Mouse (Mus musculus) C2C12 (cell line): ENCODE data around the gene Tomm34. TPM values are rescaled to one million over a fixed set of nuclear protein-coding genes. Genes with fewer than 3 reads are reported as not detected.

Source experiments
- H3K27me3 ChIP-seq: one replicate; pipeline ENCODE4 v1.6.1; 2011; ENCODE audit not compliant: control insufficient read depth, insufficient read depth, insufficient read length
- H3K36me3 ChIP-seq: one replicate; pipeline ENCODE4 v1.6.1; 2011; ENCODE audit not compliant: control insufficient read depth, insufficient read depth
- H3K4me3 ChIP-seq: one replicate; pipeline ENCODE4 v1.5.1; 2011; ENCODE audit warnings: mild to moderate bottlenecking, control low read depth; ENCODE audit not compliant: poor library complexity, insufficient read depth, severe bottlenecking
- H3K79me2 ChIP-seq: one replicate; pipeline ENCODE4 v1.6.1; 2011; ENCODE audit not compliant: control insufficient read depth, insufficient read depth
- H3K79me3 ChIP-seq: one replicate; pipeline ENCODE4 v1.6.1; 2011; ENCODE audit warnings: low read depth, control low read depth
- H3ac ChIP-seq: one replicate; pipeline ENCODE3; 2011; ENCODE audit warnings: low read depth; ENCODE audit not compliant: control insufficient read depth, insufficient read length
- CEBPB ChIP-seq: IDR thresholded peaks from one replicate; pipeline ENCODE4 v1.6.1; 2011; ENCODE audit warnings: low read depth, mild to moderate bottlenecking, control low read depth, moderate library complexity
- CTCF ChIP-seq: IDR thresholded peaks from one replicate; pipeline ENCODE4 v1.5.1; 2011; ENCODE audit not compliant: control insufficient read depth, insufficient read depth, insufficient read length
- FOSL1 ChIP-seq: IDR thresholded peaks from one replicate; pipeline ENCODE4 v1.8.0; 2011; ENCODE audit warnings: mild to moderate bottlenecking, low read length; ENCODE audit not compliant: poor library complexity, insufficient read depth, severe bottlenecking
- MAX ChIP-seq: IDR thresholded peaks from one replicate; pipeline ENCODE4 v1.6.1; 2011; ENCODE audit warnings: mild to moderate bottlenecking, control low read depth
- MYOD1 ChIP-seq: IDR thresholded peaks from one replicate; pipeline ENCODE4 v1.6.1; 2011; ENCODE audit warnings: low read depth; ENCODE audit not compliant: control insufficient read depth, insufficient read length
- MYOG ChIP-seq: IDR thresholded peaks from one replicate; pipeline ENCODE4 v1.6.1; 2011; ENCODE audit not compliant: control insufficient read depth, insufficient read length; ENCODE audit errors: extremely low read depth
- USF1 ChIP-seq: IDR thresholded peaks from one replicate; pipeline ENCODE4 v1.6.1; 2011; ENCODE audit warnings: low read depth, mild to moderate bottlenecking, control low read depth, moderate library complexity
- polyA plus RNA-seq: library from polyadenylated mRNA; unstranded; fragments of >200 nt; fragmentation: generic; extraction: Trizol; gene quantifications from one replicate; pipeline ENCODE4 v1.2.1, GENCODE M21; 2012; ENCODE audit warnings: missing spikeins

Gene Tomm34
- polyA plus RNA-seq, 1 experiment: 19.3 TPM

DNA sequence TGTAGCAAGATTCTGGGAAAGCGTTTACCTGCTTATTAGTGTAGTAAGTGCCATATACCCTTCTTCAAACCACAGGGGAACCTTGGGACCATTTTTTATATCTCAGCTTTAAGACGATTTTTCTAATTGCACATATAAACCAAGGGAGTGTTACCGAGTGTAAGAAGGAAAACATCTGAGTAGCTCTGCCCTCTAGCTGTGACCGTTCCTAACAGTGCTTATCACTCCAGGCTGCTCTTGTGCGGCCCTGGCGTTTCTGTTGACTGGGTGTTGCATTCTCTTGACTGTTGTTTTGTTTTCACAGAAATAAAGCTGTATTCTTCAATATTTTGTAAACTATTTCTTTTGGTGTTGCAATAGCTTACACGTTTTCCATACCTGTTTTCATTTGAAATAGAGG lies 23.2 kb upstream of the Tomm34 start:
- Histone ChIP-seq H3K36me3 (peaks cover 38% of the 10 kb centered on the region), H3K79me2 (peaks cover 8% of the 10 kb centered on the region), H3K79me3 (no peaks in the 10 kb centered on the region), H3ac (no peak overlapping the region), H3K4me3 (no peak overlapping the region), H3K27me3 (no peaks in the 10 kb centered on the region)
- TF ChIP-seq CTCF (no peak), USF1 (no peak), CEBPB (no peak), FOSL1 (no peak), MYOD1 (no peak), MAX (no peak), MYOG (no peak)

GRCm38 (mm10) chr2:164089508-164089907 lies 18.5 kb upstream of the Tomm34 start:
- TF ChIP-seq CEBPB (no peak), FOSL1 (no peak), MAX (no peak)
- peaks cover 8% of the 10 kb centered on the region for H3K79me2 ChIP-seq
- no peaks in the 10 kb centered on the region for H3K79me3 ChIP-seq
- peaks cover 56% of the 10 kb centered on the region for H3K36me3 ChIP-seq
- H3K4me3 ChIP-seq: no peak overlapping the region
- no peaks in the 10 kb centered on the region for H3K27me3 ChIP-seq
- no peak overlapping the region for H3ac ChIP-seq

DNA sequence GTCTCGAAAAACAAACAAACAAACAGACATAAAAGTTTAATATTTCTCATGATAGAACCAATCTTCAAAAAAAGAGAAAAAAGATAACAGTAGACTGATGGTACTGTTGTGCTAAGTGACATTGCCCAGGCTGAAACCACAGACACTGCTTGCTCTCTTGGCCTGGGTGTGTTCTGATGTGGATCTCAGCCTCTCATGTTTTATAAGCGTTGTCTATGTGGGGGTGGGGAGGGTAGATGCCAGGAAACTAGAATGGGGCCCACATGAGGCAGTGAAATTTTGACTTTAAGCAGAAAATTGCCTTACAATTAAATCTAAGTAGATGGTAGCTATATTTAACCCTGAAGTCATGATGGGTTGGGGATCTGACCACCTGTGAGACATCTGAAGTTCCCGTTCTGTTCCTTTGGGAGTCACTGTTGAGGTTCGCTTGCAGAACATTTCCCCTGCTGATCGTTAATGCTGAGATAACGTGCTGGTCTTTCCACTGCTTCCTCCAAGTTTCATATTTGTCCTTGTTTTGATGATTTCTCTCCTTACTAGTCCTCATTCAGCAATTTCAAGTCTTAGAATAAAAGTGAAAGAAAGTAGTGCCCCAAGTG lies 16.5 kb upstream of the Tomm34 start:
- H3K36me3 ChIP-seq: peaks cover 73% of the 10 kb centered on the region
- no peaks in the 10 kb centered on the region for H3K79me3 ChIP-seq
- H3K79me2 ChIP-seq: peaks cover 8% of the 10 kb centered on the region
- H3ac ChIP-seq: no peak overlapping the region
- no peaks in the 10 kb centered on the region for H3K27me3 ChIP-seq
- H3K4me3 ChIP-seq: no peak overlapping the region
- TF ChIP-seq MAX (no peak), FOSL1 (no peak), MYOG (no peak), CEBPB (no peak), MYOD1 (no peak), USF1 (no peak), CTCF (no peak)

DNA sequence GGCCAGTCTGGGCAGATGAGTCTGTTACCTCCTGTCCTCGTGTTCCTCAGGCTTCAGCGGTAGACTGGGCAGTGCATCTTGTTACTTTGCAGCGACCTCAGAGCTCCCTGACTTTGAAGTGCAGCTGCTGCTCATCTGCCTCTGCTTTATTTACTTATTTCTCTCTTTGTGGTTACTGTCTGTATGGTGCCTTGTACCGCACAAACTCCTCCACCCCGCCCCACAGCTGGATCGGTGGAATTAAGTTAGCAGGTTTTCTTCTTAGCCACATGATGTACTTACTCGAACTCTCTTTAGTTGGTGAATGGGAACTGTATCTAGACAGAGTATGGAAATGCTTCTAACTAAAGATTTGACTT lies 13.4 kb upstream of the Tomm34 start:
- no peak for TF ChIP-seq MAX
- no peak overlapping the region for H3ac ChIP-seq

GRCm38 (mm10) chr2:164083609-164084341 lies 12.8 kb upstream of the Tomm34 start:
- TF ChIP-seq CEBPB (no peak), MYOD1 (no peak), MAX (no peak), USF1 (no peak), FOSL1 (no peak), CTCF (no peak), MYOG (no peak)
- H3K4me3 ChIP-seq: no peak overlapping the region
- peaks cover 82% of the 10 kb centered on the region for H3K36me3 ChIP-seq

More for the DNA sequence above, 13.4 kb upstream of the Tomm34 start:
- no peaks in the 10 kb centered on the region for H3K79me2 ChIP-seq
- H3K36me3 ChIP-seq: peaks cover 87% of the 10 kb centered on the region
- H3K79me3 ChIP-seq: no peaks in the 10 kb centered on the region
- H3K27me3 ChIP-seq: no peaks in the 10 kb centered on the region
- H3K4me3 ChIP-seq: no peak overlapping the region

DNA sequence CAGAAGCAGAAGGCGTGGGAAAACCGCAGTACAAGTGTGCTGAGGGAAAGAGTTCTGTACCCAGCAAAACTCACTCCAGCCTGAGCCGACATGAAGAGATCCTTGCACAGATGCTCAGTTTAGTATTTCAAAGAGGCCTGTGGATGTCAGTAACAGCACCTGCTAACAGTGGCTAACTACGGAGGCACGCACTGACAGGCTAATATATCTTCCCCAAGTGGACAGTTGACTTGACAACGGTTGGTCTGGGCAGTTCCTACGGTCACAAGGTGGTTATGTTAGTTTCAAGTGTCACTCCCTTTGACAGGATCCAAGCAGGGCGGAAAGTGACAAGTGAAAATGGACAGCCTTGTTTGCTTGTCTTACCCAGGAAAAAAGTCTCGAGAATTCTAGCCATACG lies 11.2 kb upstream of the Tomm34 start:
- TF ChIP-seq MAX (no peak), MYOD1 (no peak), FOSL1 (no peak), MYOG (no peak), USF1 (no peak), CEBPB (no peak)
- Histone ChIP-seq H3K27me3 (no peaks in the 10 kb centered on the region), H3K79me3 (peaks cover 8% of the 10 kb centered on the region), H3K4me3 (no peak overlapping the region), H3K79me2 (peaks cover 16% of the 10 kb centered on the region), H3ac (no peak overlapping the region), H3K36me3 (peaks cover 74% of the 10 kb centered on the region)

More at GRCm38 (mm10) chr2:164083609-164084341, 12.8 kb upstream of the Tomm34 start:
- Histone ChIP-seq H3K27me3 (no peaks in the 10 kb centered on the region), H3ac (no peak overlapping the region), H3K79me3 (no peaks in the 10 kb centered on the region), H3K79me2 (no peaks in the 10 kb centered on the region)
